Mouse (Mus musculus): ENCODE data around the gene Ckmt2. TPM values are rescaled to one million over a fixed set of nuclear protein-coding genes. Genes with fewer than 3 reads are reported as not detected.

Ckmt2 gene
- polyA plus RNA-seq, 1 experiment = not detected

GRCm38 (mm10) chr13:91881837-91882480 lies 5.3 kb upstream of the Ckmt2 start:
- 60% methylated on average over 9 of the region's 9 CpGs for WGBS
- H3K4me3 ChIP-seq (replicated peaks; ENCODE audit: insufficient read depth, low read depth, low read length) = no peak overlapping the region
- H3K4me1 ChIP-seq (ENCODE audit: control insufficient read depth, insufficient read depth, low read length) = no peaks in the 10 kb centered on the region
- no peaks in the 10 kb centered on the region for H3K27me3 ChIP-seq (ENCODE audit: control insufficient read depth, insufficient read depth, low read length)
- DNase-seq = peak; percentile 14 to 25
- TF ChIP-seq POLR2A (IDR thresholded peaks at IDR 0.05; ENCODE audit: borderline replicate concordance, insufficient read depth, low read length) (no peak), CTCF (IDR thresholded peaks at IDR 0.05; ENCODE audit: borderline replicate concordance, insufficient read depth, low read depth, low read length) (peak; percentile 25; the same call in 1 of the 2 replicates)
- H3K27ac ChIP-seq (ENCODE audit: insufficient read depth, low read length) = no peak overlapping the region

- Histone ChIP-seq H3K4me3 (replicated peaks; ENCODE audit: insufficient read depth, low read depth, low read length) (no peak overlapping the region), H3K4me1 (ENCODE audit: control insufficient read depth, insufficient read depth, low read length) (peaks cover 4% of the 10 kb centered on the region; the same call in 1 of the 2 replicates), H3K27ac (ENCODE audit: insufficient read depth, low read length) (no peak overlapping the region), H3K27me3 (ENCODE audit: control insufficient read depth, insufficient read depth, low read length) (no peaks in the 10 kb centered on the region)
- TF ChIP-seq CTCF (IDR thresholded peaks at IDR 0.05; ENCODE audit: borderline replicate concordance, insufficient read depth, low read depth, low read length) (no peak), POLR2A (IDR thresholded peaks at IDR 0.05; ENCODE audit: borderline replicate concordance, insufficient read depth, low read length) (no peak)
- DNase-seq = no peak
- WGBS = 60% methylated on average over 4 of the region's 4 CpGs
Observed at GRCm38 (mm10) chr13:91880256-91880655, 3.6 kb upstream of the Ckmt2 start.

- WGBS = 88% methylated on average over 3 of the region's 3 CpGs
Observed at GRCm38 (mm10) chr13:91877996-91878395, 1.3 kb upstream of the Ckmt2 start.

GRCm38 (mm10) chr13:91877350-91877749 lies 665 bp upstream of the Ckmt2 start:
- no peak for DNase-seq
- TF ChIP-seq CTCF (IDR thresholded peaks at IDR 0.05; ENCODE audit: borderline replicate concordance, insufficient read depth, low read depth, low read length) (no peak), POLR2A (IDR thresholded peaks at IDR 0.05; ENCODE audit: borderline replicate concordance, insufficient read depth, low read length) (no peak)
- H3K4me3 ChIP-seq (replicated peaks; ENCODE audit: insufficient read depth, low read depth, low read length) = no peak overlapping the region
- H3K4me1 ChIP-seq (ENCODE audit: control insufficient read depth, insufficient read depth, low read length) = peaks cover 4% of the 10 kb centered on the region; the same call in 1 of the 2 replicates
- 57% methylated on average over 10 of the region's 10 CpGs for WGBS
- H3K27ac ChIP-seq (ENCODE audit: insufficient read depth, low read length) = no peak overlapping the region
- no peaks in the 10 kb centered on the region for H3K27me3 ChIP-seq (ENCODE audit: control insufficient read depth, insufficient read depth, low read length)

More at GRCm38 (mm10) chr13:91877996-91878395, 1.3 kb upstream of the Ckmt2 start:
- Histone ChIP-seq H3K4me1 (ENCODE audit: control insufficient read depth, insufficient read depth, low read length) (peaks cover 4% of the 10 kb centered on the region; the same call in 1 of the 2 replicates), H3K27me3 (ENCODE audit: control insufficient read depth, insufficient read depth, low read length) (no peaks in the 10 kb centered on the region), H3K4me3 (replicated peaks; ENCODE audit: insufficient read depth, low read depth, low read length) (no peak overlapping the region), H3K27ac (ENCODE audit: insufficient read depth, low read length) (no peak overlapping the region)
- DNase-seq = no peak
- TF ChIP-seq CTCF (IDR thresholded peaks at IDR 0.05; ENCODE audit: borderline replicate concordance, insufficient read depth, low read depth, low read length) (no peak), POLR2A (IDR thresholded peaks at IDR 0.05; ENCODE audit: borderline replicate concordance, insufficient read depth, low read length) (no peak)

- Histone ChIP-seq H3K27ac (ENCODE audit: insufficient read depth, low read length) (no peak overlapping the region), H3K27me3 (ENCODE audit: control insufficient read depth, insufficient read depth, low read length) (no peaks in the 10 kb centered on the region), H3K4me3 (replicated peaks; ENCODE audit: insufficient read depth, low read depth, low read length) (no peak overlapping the region), H3K4me1 (ENCODE audit: control insufficient read depth, insufficient read depth, low read length) (peaks cover 4% of the 10 kb centered on the region; the same call in 1 of the 2 replicates)
- TF ChIP-seq POLR2A (IDR thresholded peaks at IDR 0.05; ENCODE audit: borderline replicate concordance, insufficient read depth, low read length) (no peak), CTCF (IDR thresholded peaks at IDR 0.05; ENCODE audit: borderline replicate concordance, insufficient read depth, low read depth, low read length) (no peak)
- WGBS = 0% methylated on average over 2 of the region's 2 CpGs
- DNase-seq = no peak
Observed at GRCm38 (mm10) chr13:91875581-91875980, 1.1 kb downstream of the Ckmt2 start.

GRCm38 (mm10) chr13:91874565-91874964 lies 2.1 kb downstream of the Ckmt2 start:
- H3K4me1 ChIP-seq (ENCODE audit: control insufficient read depth, insufficient read depth, low read length) = peaks cover 4% of the 10 kb centered on the region; the same call in 1 of the 2 replicates
- peak in 1 of 2 experiments; percentile 8 for DNase-seq
- no peak overlapping the region for H3K4me3 ChIP-seq (replicated peaks; ENCODE audit: insufficient read depth, low read depth, low read length)
- 71% methylated on average over 7 of the region's 7 CpGs for WGBS
- H3K27ac ChIP-seq (ENCODE audit: insufficient read depth, low read length) = no peak overlapping the region
- TF ChIP-seq POLR2A (IDR thresholded peaks at IDR 0.05; ENCODE audit: borderline replicate concordance, insufficient read depth, low read length) (no peak), CTCF (IDR thresholded peaks at IDR 0.05; ENCODE audit: borderline replicate concordance, insufficient read depth, low read depth, low read length) (no peak)
- no peaks in the 10 kb centered on the region for H3K27me3 ChIP-seq (ENCODE audit: control insufficient read depth, insufficient read depth, low read length)

- Histone ChIP-seq H3K4me3 (replicated peaks; ENCODE audit: insufficient read depth, low read depth, low read length) (no peak overlapping the region), H3K4me1 (ENCODE audit: control insufficient read depth, insufficient read depth, low read length) (peaks cover 4% of the 10 kb centered on the region; the same call in 1 of the 2 replicates), H3K27ac (ENCODE audit: insufficient read depth, low read length) (no peak overlapping the region), H3K27me3 (ENCODE audit: control insufficient read depth, insufficient read depth, low read length) (no peaks in the 10 kb centered on the region)
- no peak for TF ChIP-seq CTCF (IDR thresholded peaks at IDR 0.05; ENCODE audit: borderline replicate concordance, insufficient read depth, low read depth, low read length)
- WGBS = 75% methylated on average over 7 of the region's 7 CpGs
- no peak for DNase-seq
Observed at GRCm38 (mm10) chr13:91873734-91874329, 2.9 kb downstream of the Ckmt2 start.

- 53% methylated on average over 1 of the region's 1 CpGs for WGBS
Observed at GRCm38 (mm10) chr13:91868577-91868976, 8.1 kb downstream of the Ckmt2 start.

More at GRCm38 (mm10) chr13:91868577-91868976, 8.1 kb downstream of the Ckmt2 start:
- no peak overlapping the region for H3K4me3 ChIP-seq (replicated peaks; ENCODE audit: insufficient read depth, low read depth, low read length)
- H3K27me3 ChIP-seq (ENCODE audit: control insufficient read depth, insufficient read depth, low read length) = no peaks in the 10 kb centered on the region
- no peaks in the 10 kb centered on the region for H3K4me1 ChIP-seq (ENCODE audit: control insufficient read depth, insufficient read depth, low read length)
- no peak overlapping the region for H3K27ac ChIP-seq (ENCODE audit: insufficient read depth, low read length)
- no peak for DNase-seq
- TF ChIP-seq POLR2A (IDR thresholded peaks at IDR 0.05; ENCODE audit: borderline replicate concordance, insufficient read depth, low read length) (no peak), CTCF (IDR thresholded peaks at IDR 0.05; ENCODE audit: borderline replicate concordance, insufficient read depth, low read depth, low read length) (no peak)
